Mouse (Mus musculus): Measurements from ENCODE around the gene Gm9918.

- TF ChIP-seq CTCF (IDR thresholded peaks at IDR 0.05; ENCODE audit: borderline replicate concordance, extremely low read depth, insufficient read depth, insufficient read length), result no peak
- TF ChIP-seq POLR2A (IDR thresholded peaks at IDR 0.05; ENCODE audit: borderline replicate concordance, extremely low read depth, insufficient read depth, insufficient read length, poor library complexity, severe bottlenecking), result no peak
These were observed 12.9 kb upstream of the Gm9918 start, which contains the start of gene Rarg for GRCm38 (mm10) chr15:102257202-102258075.

Data from brain, embryonic 14.5 days (tissue).